Mouse (Mus musculus): Measurements from ENCODE around the gene Gm49318.
"Not testable (repeated sequence)": the region's sequence is repeated elsewhere in the genome, so short reads cannot be mapped to it uniquely, and the experiment has no call there.

GRCm38 (mm10) chr9:22075778-22076177, 4.7 kb upstream of the Gm49318 start:
- not testable (repeated sequence) for TF ChIP-seq EP300, CTCF (IDR thresholded peaks at IDR 0.05; ENCODE audit: low read depth)
